Mouse (Mus musculus) lung, postnatal 10 days (tissue): ENCODE measurements around the gene Litaf.

Source experiments
- DNase-seq: peaks from one replicate; pipeline ENCODE4 v3.0.0; 2021

The Litaf gene

GRCm38 (mm10) chr16:10952881-10953280 lies 113.1 kb downstream of the Litaf start:
- DNase-seq, result no peak

- no peak for DNase-seq
These were observed 113.9 kb downstream of the Litaf start for GRCm38 (mm10) chr16:10952071-10952470.

GRCm38 (mm10) chr16:10951581-10951980 lies 114.4 kb downstream of the Litaf start:
- DNase-seq, result peak; percentile 74

GRCm38 (mm10) chr16:10950539-10950938 lies 115.4 kb downstream of the Litaf start:
- peak; percentile 67 for DNase-seq

GRCm38 (mm10) chr16:10947724-10948123 lies 118.2 kb downstream of the Litaf start:
- no peak for DNase-seq

- no peak for DNase-seq
These were observed 120.4 kb downstream of the Litaf start for GRCm38 (mm10) chr16:10945381-10946127.

GRCm38 (mm10) chr16:10944545-10944944 lies 121.4 kb downstream of the Litaf start:
- DNase-seq, result no peak

- DNase-seq, result peak; percentile 30
These were observed 122.7 kb downstream of the Litaf start for GRCm38 (mm10) chr16:10943257-10943656.

GRCm38 (mm10) chr16:10940661-10941060 lies 125.3 kb downstream of the Litaf start:
- no peak for DNase-seq

- no peak for DNase-seq
These were observed 126.0 kb downstream of the Litaf start for GRCm38 (mm10) chr16:10939932-10940331.

GRCm38 (mm10) chr16:10937497-10937896 lies 128.5 kb downstream of the Litaf start:
- no peak for DNase-seq

GRCm38 (mm10) chr16:10936700-10937319 lies 129.1 kb downstream of the Litaf start:
- DNase-seq, result no peak

GRCm38 (mm10) chr16:10934047-10934446 lies 131.9 kb downstream of the Litaf start:
- DNase-seq, result no peak

GRCm38 (mm10) chr16:10933372-10933771 lies 132.6 kb downstream of the Litaf start:
- DNase-seq, result no peak

GRCm38 (mm10) chr16:10927026-10927425 lies 138.9 kb downstream of the Litaf start:
- DNase-seq, result no peak

- peak; percentile 41 for DNase-seq
These were observed 140.3 kb downstream of the Litaf start for GRCm38 (mm10) chr16:10925591-10926180.

- no peak for DNase-seq
These were observed 142.4 kb downstream of the Litaf start for GRCm38 (mm10) chr16:10923561-10923960.

- peak; percentile 44 for DNase-seq
These were observed 146.1 kb downstream of the Litaf start for GRCm38 (mm10) chr16:10919856-10920255.

- DNase-seq, result no peak
These were observed 149.7 kb downstream of the Litaf start for GRCm38 (mm10) chr16:10916271-10916670.

GRCm38 (mm10) chr16:10915066-10915465 lies 150.9 kb downstream of the Litaf start:
- DNase-seq, result no peak

- DNase-seq, result no peak
These were observed 154.9 kb downstream of the Litaf start for GRCm38 (mm10) chr16:10911061-10911460.

- no peak for DNase-seq
These were observed 155.4 kb downstream of the Litaf start for GRCm38 (mm10) chr16:10910541-10910940.
